Mouse (Mus musculus) heart, embryonic 13.5 days (tissue): ENCODE results near the gene Mrps16. TPM values are rescaled to one million over a fixed set of nuclear protein-coding genes. Genes with fewer than 3 reads are reported as not detected.
A peak's percentile ranks its signal among the peaks of the same experiment; 100 is the strongest.

ENCODE experiments used
- ATAC-seq: fragments of 200-750 bp; cut with Nextera tagmentation; 2 replicates; pipeline ENCODE4 v1.8.0; 2017; ENCODE audit warnings: moderate TSS enrichment; ENCODE audit not compliant: insufficient number of reproducible peaks, low FRiP score, low TSS enrichment; ENCODE audit errors: extremely low read depth
- H3K27ac ChIP-seq: fragments of 300-500 bp; sonication (generic); replicated peaks from 2 replicates; pipeline ENCODE4 v1.5.1; 2015; ENCODE audit warnings: moderate library complexity, mild to moderate bottlenecking, inconsistent platforms
- H3K27me3 ChIP-seq: fragments of 300-500 bp; sonication (generic); replicated peaks from 2 replicates; pipeline ENCODE4 v1.6.1; 2015; ENCODE audit warnings: mild to moderate bottlenecking, inconsistent platforms
- H3K36me3 ChIP-seq: fragments of 300-500 bp; sonication (generic); 2 replicates; pipeline ENCODE4 v1.6.1; 2015; ENCODE audit warnings: mild to moderate bottlenecking, inconsistent platforms
- H3K4me1 ChIP-seq: fragments of 300-500 bp; sonication (generic); 2 replicates; pipeline ENCODE4 v1.6.1; 2015; ENCODE audit warnings: inconsistent platforms
- H3K4me2 ChIP-seq: fragments of 300-500 bp; sonication (generic); 2 replicates; pipeline ENCODE4 v1.6.1; 2015; ENCODE audit warnings: inconsistent platforms, mild to moderate bottlenecking, moderate library complexity
- H3K4me3 ChIP-seq: fragments of 300-500 bp; sonication (generic); 2 replicates; pipeline ENCODE4 v1.5.1; 2015; ENCODE audit warnings: moderate library complexity, mild to moderate bottlenecking, inconsistent platforms
- H3K9ac ChIP-seq: fragments of 300-500 bp; sonication (generic); 2 replicates; pipeline ENCODE4 v1.6.1; 2015; ENCODE audit warnings: inconsistent platforms, mild to moderate bottlenecking, moderate library complexity
- H3K9me3 ChIP-seq: fragments of 300-500 bp; sonication (generic); 2 replicates; pipeline ENCODE4 v1.6.1; 2016; ENCODE audit warnings: inconsistent platforms
- WGBS: fragments of 180-500 bp; shearing (Covaris S2); methylation state at CpG from one replicate; pipeline ENCODE4 v1.1.7; 2015; ENCODE audit warnings: mixed read lengths; 5-methylcytosine and 5-hydroxymethylcytosine counted together
- polyA plus RNA-seq: library from polyadenylated mRNA; unstranded; fragments of >200 nt; fragmentation: Nextera tagmentation; extraction: Ambion mirVana; gene quantifications from 2 replicates; pipeline ENCODE4 v1.2.1, GENCODE M21; 2015

Mrps16 gene
- 83.8 and 93.9 TPM in 2 replicates for polyA plus RNA-seq

GRCm38 (mm10) chr14:20393205-20393913, at the start of gene Mrps16:
TSS of gene Mrps16 (minus strand) at chr14:20393634.
- WGBS = under 1% methylated on average over 68 of the region's 68 CpGs
- peaks cover 23% of the 10 kb centered on the region for H3K36me3 ChIP-seq
- peak within 1 kb of the TSS; percentile 89 for H3K27ac ChIP-seq
- peak within 1 kb of the TSS; percentile 90 for H3K4me3 ChIP-seq
- no peaks in the 10 kb centered on the region for H3K27me3 ChIP-seq
- ATAC-seq = peak; percentile 97
- H3K4me2 ChIP-seq = peak within 1 kb of the TSS; percentile 73
- H3K4me1 ChIP-seq = peaks cover 18% of the 10 kb centered on the region
- H3K9me3 ChIP-seq = no peaks in the 10 kb centered on the region
- peak within 1 kb of the TSS; percentile 97 for H3K9ac ChIP-seq

- H3K9me3 ChIP-seq = no peaks in the 10 kb centered on the region
These were observed 48.8 kb upstream of the Mrps16 start for GRCm38 (mm10) chr14:20442252-20442651.

DNA sequence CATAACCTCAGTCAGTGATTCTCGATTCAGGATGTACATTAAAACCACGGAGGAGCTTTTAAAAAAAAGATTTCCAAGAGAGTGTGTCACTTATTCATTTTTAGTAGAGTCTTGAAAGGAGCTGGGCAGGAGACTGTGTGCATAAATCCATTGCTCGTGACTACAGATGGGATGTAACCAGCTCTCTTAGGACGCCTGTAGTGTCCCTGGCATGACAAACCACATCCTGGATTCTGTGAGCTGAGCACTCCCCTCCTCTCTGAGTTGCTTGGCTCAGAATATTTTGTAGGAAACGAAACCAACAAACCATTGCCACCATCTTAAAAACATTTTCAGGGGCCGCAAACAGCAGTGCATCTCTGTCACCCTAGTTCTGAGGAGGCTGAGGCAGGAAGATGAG, 43.5 kb upstream of the Mrps16 start:
- H3K36me3 ChIP-seq = no peaks in the 10 kb centered on the region
- 60% methylated on average over 6 of the region's 6 CpGs for WGBS
- no peak overlapping the region for H3K9ac ChIP-seq
- no peak overlapping the region for H3K4me3 ChIP-seq
- no peak overlapping the region for H3K4me2 ChIP-seq
- no peak for ATAC-seq
- no peaks in the 10 kb centered on the region for H3K4me1 ChIP-seq
- H3K27ac ChIP-seq = no peak overlapping the region
- no peaks in the 10 kb centered on the region for H3K9me3 ChIP-seq
- H3K27me3 ChIP-seq = no peaks in the 10 kb centered on the region

More at GRCm38 (mm10) chr14:20442252-20442651, 48.8 kb upstream of the Mrps16 start:
- Histone ChIP-seq H3K27me3 (no peaks in the 10 kb centered on the region), H3K4me2 (peak overlapping the region; percentile 49), H3K27ac (no peak overlapping the region), H3K4me1 (no peaks in the 10 kb centered on the region), H3K36me3 (no peaks in the 10 kb centered on the region), H3K4me3 (0 out of 2 replicates have a peak overlapping the region, but pooled peaks have one; percentile 8), H3K9ac (peak overlapping the region; percentile 37; the same call in 1 of the 2 replicates)
- 47% methylated on average over 17 of the region's 17 CpGs for WGBS
- no peak for ATAC-seq

GRCm38 (mm10) chr14:20432420-20432819, 39.0 kb upstream of the Mrps16 start:
- WGBS = 80% methylated on average over 4 of the region's 4 CpGs
- H3K27me3 ChIP-seq = no peaks in the 10 kb centered on the region
- no peak overlapping the region for H3K4me3 ChIP-seq

DNA sequence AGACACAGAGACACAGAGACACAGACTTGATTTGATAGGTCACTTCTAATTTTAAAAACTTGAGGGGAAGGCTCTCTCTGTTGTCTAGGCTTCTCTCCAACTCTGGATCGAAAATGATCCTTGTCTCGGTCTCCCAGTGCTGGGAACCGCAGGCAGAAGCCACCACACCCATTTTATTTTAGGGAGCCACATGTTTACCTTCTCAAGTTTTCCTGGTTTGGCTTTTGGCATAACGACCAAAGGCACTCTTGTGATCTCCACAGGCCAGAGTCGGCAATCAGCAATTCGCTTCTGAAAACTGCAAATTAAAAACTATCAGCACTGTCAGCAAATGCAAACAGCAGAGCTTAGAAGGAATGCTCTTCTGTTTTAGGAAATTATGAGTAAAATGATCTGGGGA, 38.3 kb upstream of the Mrps16 start:
- H3K4me3 ChIP-seq = no peak overlapping the region
- no peaks in the 10 kb centered on the region for H3K4me1 ChIP-seq
- no peaks in the 10 kb centered on the region for H3K9me3 ChIP-seq
- WGBS = 70% methylated on average over 6 of the region's 6 CpGs
- no peaks in the 10 kb centered on the region for H3K27me3 ChIP-seq
- no peak overlapping the region for H3K4me2 ChIP-seq
- H3K27ac ChIP-seq = no peak overlapping the region
- H3K36me3 ChIP-seq = no peaks in the 10 kb centered on the region
- ATAC-seq = no peak
- H3K9ac ChIP-seq = no peak overlapping the region

More at GRCm38 (mm10) chr14:20432420-20432819, 39.0 kb upstream of the Mrps16 start:
- Histone ChIP-seq H3K9ac (no peak overlapping the region), H3K4me2 (no peak overlapping the region), H3K36me3 (no peaks in the 10 kb centered on the region), H3K4me1 (no peaks in the 10 kb centered on the region), H3K27ac (no peak overlapping the region), H3K9me3 (no peaks in the 10 kb centered on the region)
- no peak for ATAC-seq

DNA sequence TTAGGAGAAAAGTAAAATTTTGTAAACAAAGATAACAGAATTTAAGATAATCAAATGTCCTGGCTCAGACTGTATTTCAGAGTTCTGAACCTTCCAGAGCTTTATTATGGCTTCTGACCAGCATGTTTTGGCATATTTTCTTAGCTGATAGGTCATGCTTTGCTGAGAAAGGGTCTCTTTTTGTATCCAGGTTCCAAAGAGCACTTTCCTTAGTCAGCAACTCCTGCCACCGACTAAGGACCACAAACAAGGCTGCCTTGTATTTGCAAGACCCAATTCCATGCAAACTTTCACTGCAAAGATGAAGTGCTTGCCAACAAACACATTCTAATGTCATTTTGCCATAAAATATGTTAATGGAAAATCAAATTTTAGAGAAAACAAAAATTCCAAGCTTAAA, 36.4 kb upstream of the Mrps16 start:
- 42% methylated on average over 1 of the region's 1 CpGs for WGBS
- H3K27ac ChIP-seq = no peak overlapping the region
- H3K4me1 ChIP-seq = no peaks in the 10 kb centered on the region
- ATAC-seq = no peak
- H3K9me3 ChIP-seq = no peaks in the 10 kb centered on the region
- H3K4me3 ChIP-seq = no peak overlapping the region
- no peak overlapping the region for H3K4me2 ChIP-seq
- H3K36me3 ChIP-seq = no peaks in the 10 kb centered on the region
- H3K27me3 ChIP-seq = no peaks in the 10 kb centered on the region
- H3K9ac ChIP-seq = no peak overlapping the region

DNA sequence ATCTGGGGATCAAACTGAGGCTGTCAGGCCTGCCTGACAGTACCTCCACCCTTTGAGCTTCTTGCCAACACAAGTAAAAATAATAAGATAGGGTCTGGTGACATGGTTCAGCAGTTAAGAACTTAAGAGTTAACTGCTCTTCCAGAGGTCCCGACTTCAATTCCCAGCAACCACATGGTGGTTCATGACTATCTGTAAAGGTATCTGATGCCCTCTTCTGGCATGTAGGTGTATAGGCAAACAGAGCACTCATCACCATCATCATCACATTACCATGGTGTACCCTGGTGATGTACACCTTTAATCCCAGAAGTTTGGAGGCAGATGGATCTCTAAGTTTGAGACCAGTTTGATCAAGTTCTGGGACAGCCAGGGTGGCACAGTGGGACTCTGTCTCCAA, 35.2 kb upstream of the Mrps16 start:
- no peak overlapping the region for H3K4me2 ChIP-seq
- H3K9ac ChIP-seq = no peak overlapping the region
- no peaks in the 10 kb centered on the region for H3K4me1 ChIP-seq
- no peak overlapping the region for H3K4me3 ChIP-seq
- ATAC-seq = no peak
- H3K36me3 ChIP-seq = no peaks in the 10 kb centered on the region
- H3K27me3 ChIP-seq = no peaks in the 10 kb centered on the region
- 38% methylated on average over 1 of the region's 1 CpGs for WGBS
- no peak overlapping the region for H3K27ac ChIP-seq
- no peaks in the 10 kb centered on the region for H3K9me3 ChIP-seq

DNA sequence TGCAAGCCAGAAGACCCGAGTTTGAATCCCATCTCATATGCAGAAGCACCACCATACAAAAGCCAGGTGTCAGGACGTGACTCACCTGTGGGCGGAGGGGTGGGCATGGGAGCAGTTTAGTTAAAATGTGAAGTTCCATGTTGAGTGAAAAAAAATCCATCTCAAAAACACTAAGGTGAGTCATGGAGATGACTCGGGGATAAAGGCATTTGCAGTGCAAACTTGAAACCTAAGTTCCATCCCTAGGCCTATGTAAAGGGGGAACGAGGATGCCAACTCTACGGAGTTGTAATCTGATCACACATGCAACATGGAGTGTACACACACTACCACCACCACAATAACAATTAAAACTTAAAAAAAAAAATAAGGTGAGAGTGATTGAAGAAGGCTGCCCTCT, 29.6 kb upstream of the Mrps16 start:
- 76% methylated on average over 6 of the region's 6 CpGs for WGBS
- Histone ChIP-seq H3K4me3 (no peak overlapping the region), H3K9me3 (no peaks in the 10 kb centered on the region), H3K27ac (no peak overlapping the region), H3K4me2 (no peak overlapping the region), H3K27me3 (no peaks in the 10 kb centered on the region), H3K36me3 (no peaks in the 10 kb centered on the region), H3K4me1 (no peaks in the 10 kb centered on the region), H3K9ac (no peak overlapping the region)
- ATAC-seq = no peak

GRCm38 (mm10) chr14:20422257-20422656, 28.8 kb upstream of the Mrps16 start:
- Histone ChIP-seq H3K4me1 (no peaks in the 10 kb centered on the region), H3K27me3 (no peaks in the 10 kb centered on the region), H3K27ac (no peak overlapping the region), H3K9me3 (no peaks in the 10 kb centered on the region), H3K4me3 (no peak overlapping the region), H3K9ac (no peak overlapping the region), H3K4me2 (no peak overlapping the region), H3K36me3 (no peaks in the 10 kb centered on the region)
- 41% methylated on average over 7 of the region's 7 CpGs for WGBS
- ATAC-seq = no peak

DNA sequence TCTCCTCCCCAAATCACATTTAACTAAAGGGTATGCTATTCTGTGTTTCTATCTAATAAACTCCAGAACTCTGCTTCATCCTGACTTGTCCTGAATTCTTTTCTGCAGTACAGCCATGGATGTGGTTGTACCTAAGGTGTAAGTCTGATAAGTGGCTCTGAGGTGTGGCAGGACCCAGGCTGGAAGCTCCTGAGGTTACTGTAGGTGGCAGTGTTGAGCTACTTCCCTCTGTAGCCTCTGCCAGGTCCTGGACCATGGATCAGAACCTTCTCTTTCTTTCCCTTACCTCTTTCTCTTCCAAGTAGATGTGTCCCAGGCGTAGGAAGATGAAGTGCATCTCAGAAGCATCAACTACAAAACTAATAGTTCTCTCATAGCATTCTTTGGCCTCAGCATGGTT, 6.6 kb upstream of the Mrps16 start:
- no peak for ATAC-seq
- Histone ChIP-seq H3K9ac (no peak overlapping the region), H3K4me1 (no peaks in the 10 kb centered on the region), H3K9me3 (no peaks in the 10 kb centered on the region), H3K27ac (no peak overlapping the region), H3K4me2 (no peak overlapping the region), H3K27me3 (no peaks in the 10 kb centered on the region), H3K36me3 (no peaks in the 10 kb centered on the region), H3K4me3 (no peak overlapping the region)
- WGBS = 39% methylated on average over 1 of the region's 1 CpGs

DNA sequence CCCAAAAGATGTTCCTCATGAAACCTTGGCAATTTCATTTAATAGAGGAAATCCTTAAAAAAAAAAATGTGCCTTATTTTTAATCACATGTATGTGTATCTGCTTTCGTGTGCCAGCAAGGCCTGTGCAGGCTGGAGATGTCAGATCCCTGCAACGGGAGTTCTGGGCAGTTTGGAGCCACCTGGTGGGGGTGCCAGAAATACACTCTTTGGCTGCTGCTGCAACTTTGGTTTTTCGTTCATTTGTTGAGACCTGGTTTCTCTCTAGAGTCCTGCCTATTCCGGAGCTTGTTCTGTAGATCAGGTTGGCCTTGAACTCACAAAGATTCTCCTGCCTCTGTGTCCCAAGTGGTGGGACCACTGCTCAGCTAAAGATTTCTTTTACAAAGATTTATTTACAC, 5.4 kb upstream of the Mrps16 start:
- Histone ChIP-seq H3K27ac (no peak overlapping the region), H3K9me3 (no peaks in the 10 kb centered on the region), H3K36me3 (no peaks in the 10 kb centered on the region), H3K9ac (no peak overlapping the region), H3K27me3 (no peaks in the 10 kb centered on the region), H3K4me1 (0 out of 2 replicates have a peak, but pooled peaks cover 5% of the 10 kb centered on the region), H3K4me2 (no peak overlapping the region), H3K4me3 (no peak overlapping the region)
- WGBS = 30% methylated on average over 4 of the region's 4 CpGs
- ATAC-seq = no peak

DNA sequence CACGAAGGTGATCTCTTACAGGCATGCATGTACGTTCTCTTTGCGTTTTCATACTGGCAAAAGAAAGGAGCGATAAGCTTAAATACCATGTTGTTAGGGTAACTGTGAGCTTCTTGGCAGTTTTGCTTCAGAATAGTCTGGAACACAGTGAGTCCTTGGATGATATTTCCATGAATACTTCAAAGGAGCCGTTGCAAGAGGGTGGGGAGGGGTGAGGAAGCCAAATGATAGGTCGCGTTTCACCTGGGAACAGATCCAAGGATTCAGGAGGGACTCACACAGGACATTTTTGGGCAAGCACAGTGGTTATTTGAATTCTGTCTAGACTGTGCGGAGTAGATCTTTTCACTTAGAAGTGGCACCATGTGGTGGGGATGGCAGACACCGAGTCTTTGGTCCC, 3.8 kb upstream of the Mrps16 start:
- H3K36me3 ChIP-seq = no peaks in the 10 kb centered on the region
- no peak overlapping the region for H3K4me2 ChIP-seq
- H3K27ac ChIP-seq = no peak overlapping the region
- 73% methylated on average over 9 of the region's 9 CpGs for WGBS
- ATAC-seq = no peak
- no peak overlapping the region for H3K9ac ChIP-seq
- H3K9me3 ChIP-seq = no peaks in the 10 kb centered on the region
- H3K27me3 ChIP-seq = no peaks in the 10 kb centered on the region
- H3K4me3 ChIP-seq = no peak overlapping the region
- H3K4me1 ChIP-seq = peaks cover 8% of the 10 kb centered on the region; the same call in 1 of the 2 replicates
